Mouse (Mus musculus) forebrain, postnatal 0 days (tissue): ENCODE results near the gene Tnip3. TPM values are rescaled to one million over a fixed set of nuclear protein-coding genes. Genes with fewer than 3 reads are reported as not detected.

ENCODE experiments used
- ATAC-seq: fragments of 200-750 bp; cut with Nextera tagmentation; 2 replicates; pipeline ENCODE4 v1.8.0; 2017; ENCODE audit warnings: mild to moderate bottlenecking, moderate library complexity
- DNase-seq: peaks from one replicate; pipeline ENCODE4 v3.0.0-alpha.2; 2015
- H3K27ac ChIP-seq: fragments of 300-500 bp; sonication (generic); 2 replicates; pipeline ENCODE4 v1.5.1; 2014; ENCODE audit warnings: low read depth, mild to moderate bottlenecking, antibody characterized with exemption, low read length, moderate library complexity, mixed read lengths
- H3K27me3 ChIP-seq: fragments of 300-500 bp; sonication (generic); 2 replicates; pipeline ENCODE4 v1.6.1; 2014; ENCODE audit warnings: mild to moderate bottlenecking, low read length, mixed read lengths; ENCODE audit not compliant: insufficient read depth
- H3K36me3 ChIP-seq: fragments of 300-500 bp; sonication (generic); 2 replicates; pipeline ENCODE4 v1.6.1; 2014; ENCODE audit warnings: mild to moderate bottlenecking, moderate library complexity; ENCODE audit not compliant: insufficient read depth
- H3K4me1 ChIP-seq: fragments of 300-500 bp; sonication (generic); 2 replicates; pipeline ENCODE4 v1.6.1; 2014; ENCODE audit warnings: antibody characterized with exemption; ENCODE audit not compliant: insufficient read depth
- H3K4me2 ChIP-seq: fragments of 300-500 bp; sonication (generic); 2 replicates; pipeline ENCODE4 v1.6.1; 2014; ENCODE audit warnings: low read depth, mild to moderate bottlenecking, moderate library complexity
- H3K4me3 ChIP-seq: fragments of 300-500 bp; sonication (generic); 2 replicates; pipeline ENCODE4 v1.5.1; 2014; ENCODE audit warnings: low read depth, low read length, mixed read lengths
- H3K9ac ChIP-seq: fragments of 300-500 bp; sonication (generic); 2 replicates; pipeline ENCODE4 v1.6.1; 2014; ENCODE audit warnings: mild to moderate bottlenecking
- H3K9me3 ChIP-seq: fragments of 300-500 bp; sonication (generic); 2 replicates; pipeline ENCODE4 v1.6.1; 2016; ENCODE audit warnings: low read length
- CTCF ChIP-seq: sonication (generic); IDR thresholded peaks from 2 replicates; pipeline ENCODE4 v1.5.1; 2016; ENCODE audit warnings: antibody characterized with exemption, control low read depth, low read depth
- WGBS: fragments of 180-500 bp; shearing (Covaris S2); extraction: QIAGEN DNeasy Blood & Tissue Kit; methylation state at CpG from one replicate; pipeline ENCODE4 v1.1.7; 2014; 5-methylcytosine and 5-hydroxymethylcytosine counted together
- polyA plus RNA-seq: library from polyadenylated mRNA; unstranded; fragments of >200 nt; fragmentation: Nextera tagmentation; extraction: Ambion mirVana; gene quantifications from 2 replicates; pipeline ENCODE4 v1.2.1, GENCODE M21; 2015
- total RNA-seq: library from RNA; depleted of rRNA; stranded (reverse); fragments of >200 nt; gene quantifications from 2 replicates; pipeline ENCODE4 v1.2.3, GENCODE M21; 2014

Gene Tnip3
- total and polyA plus RNA-seq, 2 experiments from 2014 or later = 0.07 TPM; not detected in 1

- no peaks in the 10 kb centered on the region for H3K9me3 ChIP-seq
- H3K27me3 ChIP-seq = no peaks in the 10 kb centered on the region
- H3K9ac ChIP-seq = no peak overlapping the region
- no peak for TF ChIP-seq CTCF
- H3K27ac ChIP-seq = no peak overlapping the region
- no peak overlapping the region for H3K4me2 ChIP-seq
- no peaks in the 10 kb centered on the region for H3K4me1 ChIP-seq
- 86% methylated on average over 3 of the region's 3 CpGs for WGBS
- ATAC-seq (no peak), DNase-seq (no peak)
- H3K36me3 ChIP-seq = no peaks in the 10 kb centered on the region
- H3K4me3 ChIP-seq = no peak overlapping the region
Observed at GRCm38 (mm10) chr6:65598522-65598921, 73.4 kb downstream of the Tnip3 start.

GRCm38 (mm10) chr6:65599865-65600739, 75.0 kb downstream of the Tnip3 start:
- Histone ChIP-seq H3K4me3 (no peak overlapping the region), H3K36me3 (no peaks in the 10 kb centered on the region), H3K4me2 (no peak overlapping the region), H3K27me3 (no peaks in the 10 kb centered on the region), H3K4me1 (no peaks in the 10 kb centered on the region), H3K9me3 (no peaks in the 10 kb centered on the region), H3K9ac (no peak overlapping the region), H3K27ac (no peak overlapping the region)
- no peak for TF ChIP-seq CTCF
- ATAC-seq (no peak), DNase-seq (no peak)
- WGBS = 20% methylated on average over 7 of the region's 7 CpGs

GRCm38 (mm10) chr6:65600887-65601286, 75.8 kb downstream of the Tnip3 start:
- H3K36me3 ChIP-seq = no peaks in the 10 kb centered on the region
- no peak overlapping the region for H3K27ac ChIP-seq
- H3K4me2 ChIP-seq = no peak overlapping the region
- no peak for DNase-seq
- no peak for TF ChIP-seq CTCF
- no peaks in the 10 kb centered on the region for H3K4me1 ChIP-seq
- H3K9ac ChIP-seq = no peak overlapping the region
- no peak overlapping the region for H3K4me3 ChIP-seq
- no peaks in the 10 kb centered on the region for H3K27me3 ChIP-seq
- ATAC-seq = no peak
- no peaks in the 10 kb centered on the region for H3K9me3 ChIP-seq
- 43% methylated on average over 1 of the region's 1 CpGs for WGBS

GRCm38 (mm10) chr6:65605778-65606177, 80.7 kb downstream of the Tnip3 start:
- H3K27ac ChIP-seq = no peak overlapping the region
- TF ChIP-seq CTCF = no peak
- no peak for DNase-seq
- H3K36me3 ChIP-seq = no peaks in the 10 kb centered on the region
- H3K4me1 ChIP-seq = no peaks in the 10 kb centered on the region
- WGBS = 81% methylated on average over 4 of the region's 4 CpGs
- H3K4me3 ChIP-seq = no peak overlapping the region
- no peaks in the 10 kb centered on the region for H3K27me3 ChIP-seq
- ATAC-seq = no peak
- H3K4me2 ChIP-seq = no peak overlapping the region
- no peaks in the 10 kb centered on the region for H3K9me3 ChIP-seq
- no peak overlapping the region for H3K9ac ChIP-seq

GRCm38 (mm10) chr6:65606946-65607345, 81.8 kb downstream of the Tnip3 start:
- DNase-seq (no peak), ATAC-seq (no peak)
- H3K9me3 ChIP-seq = no peaks in the 10 kb centered on the region
- H3K27ac ChIP-seq = no peak overlapping the region
- no peak overlapping the region for H3K9ac ChIP-seq
- H3K27me3 ChIP-seq = no peaks in the 10 kb centered on the region
- H3K4me3 ChIP-seq = no peak overlapping the region
- TF ChIP-seq CTCF = no peak
- H3K4me2 ChIP-seq = no peak overlapping the region
- H3K4me1 ChIP-seq = no peaks in the 10 kb centered on the region
- H3K36me3 ChIP-seq = no peaks in the 10 kb centered on the region

- H3K27ac ChIP-seq = no peak overlapping the region
- DNase-seq (no peak), ATAC-seq (no peak)
- no peaks in the 10 kb centered on the region for H3K4me1 ChIP-seq
- H3K27me3 ChIP-seq = no peaks in the 10 kb centered on the region
- no peak overlapping the region for H3K9ac ChIP-seq
- TF ChIP-seq CTCF = no peak
- H3K36me3 ChIP-seq = no peaks in the 10 kb centered on the region
- H3K4me3 ChIP-seq = no peak overlapping the region
- no peak overlapping the region for H3K4me2 ChIP-seq
- H3K9me3 ChIP-seq = no peaks in the 10 kb centered on the region
Observed at GRCm38 (mm10) chr6:65611834-65612233, 86.7 kb downstream of the Tnip3 start.

- Histone ChIP-seq H3K36me3 (no peaks in the 10 kb centered on the region), H3K4me1 (no peaks in the 10 kb centered on the region), H3K4me3 (no peak overlapping the region), H3K4me2 (no peak overlapping the region), H3K27ac (no peak overlapping the region), H3K9me3 (no peaks in the 10 kb centered on the region), H3K9ac (no peak overlapping the region), H3K27me3 (no peaks in the 10 kb centered on the region)
- DNase-seq (no peak), ATAC-seq (no peak)
- no peak for TF ChIP-seq CTCF
Observed at GRCm38 (mm10) chr6:65613924-65614585, 88.9 kb downstream of the Tnip3 start.
